Mouse (Mus musculus): ENCODE measurements around the gene Mark2. TPM values are rescaled to one million over a fixed set of nuclear protein-coding genes. Genes with fewer than 3 reads are reported as not detected.

The Mark2 gene
- polyA plus RNA-seq, 1 experiment from 2014 or later = 38.2 TPM

GRCm38 (mm10) chr19:7316822-7317221 is 24.8 kb downstream of the Mark2 start:
- no peak overlapping the region for H3K4me3 ChIP-seq
- 84% methylated on average over 4 of the region's 4 CpGs for WGBS
- H3K4me1 ChIP-seq = peaks cover 21% of the 10 kb centered on the region
- no peaks in the 10 kb centered on the region for H3K27me3 ChIP-seq (ENCODE audit: poor library complexity, severe bottlenecking)
- H3K27ac ChIP-seq = no peak overlapping the region
- DNase-seq (ENCODE audit: extremely low spot score, low spot score) = no peak
- peaks cover 9% of the 10 kb centered on the region; the same call in 1 of the 2 replicates for H3K36me3 ChIP-seq (replicated peaks)
- H3K9me3 ChIP-seq = no peaks in the 10 kb centered on the region

- H3K27me3 ChIP-seq (ENCODE audit: poor library complexity, severe bottlenecking) = no peaks in the 10 kb centered on the region
- WGBS = 83% methylated on average over 4 of the region's 4 CpGs
- no peak overlapping the region for H3K27ac ChIP-seq
- H3K4me1 ChIP-seq = peaks cover 34% of the 10 kb centered on the region
- H3K36me3 ChIP-seq (replicated peaks) = peaks cover 9% of the 10 kb centered on the region; the same call in 1 of the 2 replicates
- no peaks in the 10 kb centered on the region for H3K9me3 ChIP-seq
- no peak overlapping the region for H3K4me3 ChIP-seq
- no peak for DNase-seq (ENCODE audit: extremely low spot score, low spot score)
These were observed 26.1 kb downstream of the Mark2 start for GRCm38 (mm10) chr19:7315587-7315984.

GRCm38 (mm10) chr19:7314976-7315586 is 26.6 kb downstream of the Mark2 start:
- no peak overlapping the region for H3K27ac ChIP-seq
- DNase-seq (ENCODE audit: extremely low spot score, low spot score) = no peak
- WGBS = 95% methylated on average over 8 of the region's 8 CpGs
- H3K27me3 ChIP-seq (ENCODE audit: poor library complexity, severe bottlenecking) = no peaks in the 10 kb centered on the region
- peaks cover 36% of the 10 kb centered on the region for H3K4me1 ChIP-seq
- H3K9me3 ChIP-seq = no peaks in the 10 kb centered on the region
- peaks cover 9% of the 10 kb centered on the region; the same call in 1 of the 2 replicates for H3K36me3 ChIP-seq (replicated peaks)
- H3K4me3 ChIP-seq = no peak overlapping the region

- Histone ChIP-seq H3K27me3 (ENCODE audit: poor library complexity, severe bottlenecking) (no peaks in the 10 kb centered on the region), H3K4me3 (no peak overlapping the region), H3K9me3 (no peaks in the 10 kb centered on the region), H3K27ac (no peak overlapping the region), H3K36me3 (replicated peaks) (peaks cover 2% of the 10 kb centered on the region; the same call in 1 of the 2 replicates), H3K4me1 (peaks cover 50% of the 10 kb centered on the region)
- 92% methylated on average over 2 of the region's 2 CpGs for WGBS
- DNase-seq (ENCODE audit: extremely low spot score, low spot score) = no peak
These were observed 28.0 kb downstream of the Mark2 start for GRCm38 (mm10) chr19:7313660-7314059.

GRCm38 (mm10) chr19:7311306-7311705 is 30.4 kb downstream of the Mark2 start:
- H3K4me3 ChIP-seq = no peak overlapping the region
- H3K4me1 ChIP-seq = peaks cover 67% of the 10 kb centered on the region
- H3K9me3 ChIP-seq = no peaks in the 10 kb centered on the region
- H3K27ac ChIP-seq = peak overlapping the region; percentile 73; the same call in 1 of the 2 replicates
- no peaks in the 10 kb centered on the region for H3K27me3 ChIP-seq (ENCODE audit: poor library complexity, severe bottlenecking)
- H3K36me3 ChIP-seq (replicated peaks) = no peaks in the 10 kb centered on the region
- DNase-seq (ENCODE audit: extremely low spot score, low spot score) = no peak
- WGBS = 45% methylated on average over 10 of the region's 10 CpGs

GRCm38 (mm10) chr19:7310704-7311103 is 31.0 kb downstream of the Mark2 start:
- peak overlapping the region; percentile 73 for H3K27ac ChIP-seq
- peak; percentile 37 for DNase-seq (ENCODE audit: extremely low spot score, low spot score)
- no peaks in the 10 kb centered on the region for H3K36me3 ChIP-seq (replicated peaks)
- 12% methylated on average over 5 of the region's 5 CpGs for WGBS
- H3K27me3 ChIP-seq (ENCODE audit: poor library complexity, severe bottlenecking) = no peaks in the 10 kb centered on the region
- peaks cover 61% of the 10 kb centered on the region for H3K4me1 ChIP-seq
- no peaks in the 10 kb centered on the region for H3K9me3 ChIP-seq
- no peak overlapping the region; the same call in 1 of the 2 replicates for H3K4me3 ChIP-seq

GRCm38 (mm10) chr19:7309738-7310330 is 31.8 kb downstream of the Mark2 start:
- Histone ChIP-seq H3K27ac (peak overlapping the region; percentile 73; the same call in 1 of the 2 replicates), H3K4me3 (no peak overlapping the region), H3K9me3 (no peaks in the 10 kb centered on the region), H3K4me1 (peaks cover 60% of the 10 kb centered on the region), H3K36me3 (replicated peaks) (no peaks in the 10 kb centered on the region), H3K27me3 (ENCODE audit: poor library complexity, severe bottlenecking) (no peaks in the 10 kb centered on the region)
- no peak for DNase-seq (ENCODE audit: extremely low spot score, low spot score)
- 67% methylated on average over 2 of the region's 2 CpGs for WGBS

- WGBS = 64% methylated on average over 8 of the region's 8 CpGs
- Histone ChIP-seq H3K9me3 (no peaks in the 10 kb centered on the region), H3K4me1 (peaks cover 56% of the 10 kb centered on the region), H3K27ac (peak overlapping the region; percentile 60), H3K4me3 (peak overlapping the region; percentile 14; the same call in 1 of the 2 replicates), H3K27me3 (ENCODE audit: poor library complexity, severe bottlenecking) (no peaks in the 10 kb centered on the region), H3K36me3 (replicated peaks) (peaks cover 8% of the 10 kb centered on the region; the same call in 1 of the 2 replicates)
- no peak for DNase-seq (ENCODE audit: extremely low spot score, low spot score)
These were observed 33.5 kb downstream of the Mark2 start for GRCm38 (mm10) chr19:7307995-7308770.

GRCm38 (mm10) chr19:7306968-7307367 is 34.7 kb downstream of the Mark2 start:
- no peak for DNase-seq (ENCODE audit: extremely low spot score, low spot score)
- Histone ChIP-seq H3K4me3 (no peak overlapping the region), H3K27me3 (ENCODE audit: poor library complexity, severe bottlenecking) (no peaks in the 10 kb centered on the region), H3K4me1 (peaks cover 53% of the 10 kb centered on the region), H3K36me3 (replicated peaks) (peaks cover 8% of the 10 kb centered on the region; the same call in 1 of the 2 replicates), H3K9me3 (no peaks in the 10 kb centered on the region), H3K27ac (0 out of 2 replicates have a peak overlapping the region, but pooled peaks have one; percentile 21)
- 76% methylated on average over 3 of the region's 3 CpGs for WGBS

- H3K36me3 ChIP-seq (replicated peaks) = peaks cover 14% of the 10 kb centered on the region; the same call in 1 of the 2 replicates
- no peaks in the 10 kb centered on the region for H3K27me3 ChIP-seq (ENCODE audit: poor library complexity, severe bottlenecking)
- DNase-seq (ENCODE audit: extremely low spot score, low spot score) = no peak
- 86% methylated on average over 11 of the region's 11 CpGs for WGBS
- no peak overlapping the region for H3K4me3 ChIP-seq
- no peaks in the 10 kb centered on the region for H3K9me3 ChIP-seq
- peaks cover 40% of the 10 kb centered on the region for H3K4me1 ChIP-seq
- H3K27ac ChIP-seq = no peak overlapping the region
These were observed 36.0 kb downstream of the Mark2 start for GRCm38 (mm10) chr19:7305380-7306310.

GRCm38 (mm10) chr19:7304801-7305200 is 36.9 kb downstream of the Mark2 start:
- Histone ChIP-seq H3K4me1 (peaks cover 32% of the 10 kb centered on the region), H3K36me3 (replicated peaks) (peaks cover 20% of the 10 kb centered on the region), H3K27ac (no peak overlapping the region), H3K4me3 (no peak overlapping the region), H3K9me3 (no peaks in the 10 kb centered on the region), H3K27me3 (ENCODE audit: poor library complexity, severe bottlenecking) (no peaks in the 10 kb centered on the region)
- 84% methylated on average over 2 of the region's 2 CpGs for WGBS
- DNase-seq (ENCODE audit: extremely low spot score, low spot score) = no peak

GRCm38 (mm10) chr19:7303796-7304195 is 37.9 kb downstream of the Mark2 start:
- 84% methylated on average over 6 of the region's 6 CpGs for WGBS
- DNase-seq (ENCODE audit: extremely low spot score, low spot score) = no peak
- H3K4me1 ChIP-seq = peaks cover 22% of the 10 kb centered on the region

More at GRCm38 (mm10) chr19:7303796-7304195, 37.9 kb downstream of the Mark2 start:
- Histone ChIP-seq H3K27me3 (ENCODE audit: poor library complexity, severe bottlenecking) (no peaks in the 10 kb centered on the region), H3K36me3 (replicated peaks) (peaks cover 28% of the 10 kb centered on the region), H3K4me3 (no peak overlapping the region), H3K9me3 (no peaks in the 10 kb centered on the region), H3K27ac (no peak overlapping the region)
